ENCODE assay signal across 8 mouse cellular contexts in the genomic region with DNA sequence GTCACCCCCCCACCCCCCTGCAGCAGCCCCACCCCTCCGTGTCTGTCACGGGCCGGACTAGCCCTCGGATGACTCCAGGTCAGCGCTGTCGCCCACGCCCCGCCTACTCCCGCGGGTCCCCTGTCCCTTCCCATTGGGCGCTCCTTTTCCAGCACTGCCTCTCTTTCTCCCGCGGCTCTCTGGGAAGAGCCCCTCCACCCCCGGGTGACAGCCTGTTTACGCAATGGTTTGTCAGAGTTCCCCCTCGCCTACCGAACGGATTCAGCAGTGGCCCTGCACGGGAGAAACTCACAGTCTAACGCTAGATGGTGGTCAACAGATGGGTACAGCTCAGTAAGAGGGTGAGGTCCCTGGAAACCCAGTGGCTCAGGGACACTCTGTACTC. TPM values are rescaled to one million over a fixed set of nuclear protein-coding genes. Genes with fewer than 3 reads are reported as not detected.
DNase-seq lines count a peak whose midpoint lies in the region; ATAC-seq and TF ChIP-seq lines count a peak whose summit lies in the region.

No protein-coding gene starts in this region.

- peak overlapping the region; percentile 67 to 71 for H3K4me3 ChIP-seq in liver, embryonic 14.5 days (ENCODE audit: insufficient read depth in 1 of 2, low read depth in 2 of 2, low read length in 2 of 2)

- under 1% methylated on average over 20 of the region's 20 CpGs for WGBS in liver, embryonic 14.5 days (ENCODE audit: insufficient replicate concordance)

- peak overlapping the region; percentile 80 for H3K4me2 ChIP-seq in liver, embryonic 14.5 days (ENCODE audit: low read depth)

- ATAC-seq in granulocyte monocyte progenitor cell, adult 5-6 weeks (replicated peaks; ENCODE audit: poor library complexity, severe bottlenecking) = peak; percentile 89
- peak; percentile 84 for ATAC-seq in liver, embryonic 14.5 days (ENCODE audit: insufficient read depth)

- no peaks in the 10 kb centered on the region for H3K36me3 ChIP-seq in liver, embryonic 14.5 days (replicated peaks; ENCODE audit: control insufficient read depth, insufficient read depth, low read depth)

- H3K4me1 ChIP-seq in liver, embryonic 14.5 days (replicated peaks; ENCODE audit: control insufficient read depth in 2 of 2, insufficient read depth in 2 of 2, low read length in 1 of 2) = peaks cover 8 to 15% of the 10 kb centered on the region in 2 experiments

- no peak for TF ChIP-seq EP300 in liver, embryonic 14.5 days (IDR thresholded peaks at IDR 0.05; ENCODE audit: low read depth)

- H3K9ac ChIP-seq in liver, embryonic 14.5 days (replicated peaks) = peak overlapping the region; percentile 84

- H3K27me3 ChIP-seq in liver, embryonic 14.5 days (ENCODE audit: control insufficient read depth, insufficient read depth, low read length) = no peaks in the 10 kb centered on the region

- TF ChIP-seq CTCF in liver, embryonic 14.5 days (IDR thresholded peaks at IDR 0.05; ENCODE audit: low read depth) = peak; percentile 52

- no peaks in the 10 kb centered on the region for H3K9me3 ChIP-seq in liver, embryonic 14.5 days (ENCODE audit: control insufficient read depth, low read length)

- DNase-seq in 416B (ENCODE audit: low read depth) (peak; percentile 95), adipocyte (ENCODE audit: low spot score) (peak; percentile 84)
- DNase-seq in embryo, embryonic 10 days (ENCODE audit: low spot score) = peak; percentile 89
- DNase-seq in kidney, adult 11 months = peak; percentile 70
- DNase-seq in liver, embryonic 14.5 days (ENCODE audit: low read depth in 3 of 3, low spot score in 3 of 3) = peak; percentile 58 to 73 (median 60)
- peak; percentile 80 for DNase-seq in neural tube, embryonic 10.5 days (ENCODE audit: extremely low spot score, low spot score)
- DNase-seq in testis, postnatal 10 days (ENCODE audit: low spot score) = peak; percentile 78

- H3K27ac ChIP-seq in liver, embryonic 14.5 days = peak overlapping the region; percentile 42

RNA-seq across cellular contexts. Expression of gene Pkmyt1, which starts 0.6 kb away (rescaled TPM):
- 63.7 and 86.7 TPM in 2 replicates for total RNA-seq in granulocyte monocyte progenitor cell, adult 5-6 weeks (2014; fragmentation: Nextera tagmentation)
- 22.0 and 24.3 TPM in 2 replicates for total RNA-seq in granulocyte monocyte progenitor cell, adult 5-6 weeks (2017)
- polyA plus RNA-seq in liver, embryonic 14.5 days (2012; rRNA removed) = 29.6 and 35.0 TPM in 2 replicates
- polyA plus RNA-seq in liver, embryonic 14.5 days (2014; fragmentation: Nextera tagmentation; extraction: Ambion mirVana) = 21.2 and 24.5 TPM in 2 replicates

RNA-seq across cellular contexts. Expression of gene 1520401A03Rik, which starts 4.2 kb away (rescaled TPM):
- total RNA-seq in granulocyte monocyte progenitor cell, adult 5-6 weeks (2014; fragmentation: Nextera tagmentation) = not detected in 2 replicates
- total RNA-seq in granulocyte monocyte progenitor cell, adult 5-6 weeks (2017) = not detected in 2 replicates
- polyA plus RNA-seq in liver, embryonic 14.5 days (2012; rRNA removed) = 0.04 and 0.09 TPM in 2 replicates
- polyA plus RNA-seq in liver, embryonic 14.5 days (2014; fragmentation: Nextera tagmentation; extraction: Ambion mirVana) = not detected in 2 replicates

RNA-seq across cellular contexts. Expression of gene Paqr4, which starts 13.9 kb away (rescaled TPM):
- 0.69 and 2.4 TPM in 2 replicates for total RNA-seq in granulocyte monocyte progenitor cell, adult 5-6 weeks (2014; fragmentation: Nextera tagmentation)
- 2.2 and 2.5 TPM in 2 replicates for total RNA-seq in granulocyte monocyte progenitor cell, adult 5-6 weeks (2017)
- 3.6 and 5.7 TPM in 2 replicates for polyA plus RNA-seq in liver, embryonic 14.5 days (2012; rRNA removed)
- polyA plus RNA-seq in liver, embryonic 14.5 days (2014; fragmentation: Nextera tagmentation; extraction: Ambion mirVana) = 6.4 and 7.2 TPM in 2 replicates

RNA-seq across cellular contexts. Expression of gene Kremen2, which starts 18.9 kb away (rescaled TPM):
- total RNA-seq in granulocyte monocyte progenitor cell, adult 5-6 weeks (2014; fragmentation: Nextera tagmentation) = not detected in 2 replicates
- total RNA-seq in granulocyte monocyte progenitor cell, adult 5-6 weeks (2017) = not detected in 2 replicates
- 0.02 and 0.03 TPM in 2 replicates for polyA plus RNA-seq in liver, embryonic 14.5 days (2012; rRNA removed)
- not detected in 2 replicates for polyA plus RNA-seq in liver, embryonic 14.5 days (2014; fragmentation: Nextera tagmentation; extraction: Ambion mirVana)

RNA-seq across cellular contexts. Expression of gene Cldn9, which starts 42.9 kb away (rescaled TPM):
- not detected in 2 replicates for total RNA-seq in granulocyte monocyte progenitor cell, adult 5-6 weeks (2014; fragmentation: Nextera tagmentation)
- not detected in 2 replicates for total RNA-seq in granulocyte monocyte progenitor cell, adult 5-6 weeks (2017)
- polyA plus RNA-seq in liver, embryonic 14.5 days (2012; rRNA removed) = 0.04 TPM in 2 replicates
- polyA plus RNA-seq in liver, embryonic 14.5 days (2014; fragmentation: Nextera tagmentation; extraction: Ambion mirVana) = 0.21 TPM in 1 of 2 replicates, not detected in the other

Comparison
In these comparisons a context has a peak if more than half of its experiments do, and no peak if none do; other contexts are left out.
1. Peak in every context shown above with its lines: DNase-seq, ATAC-seq, H3K4me3 ChIP-seq and H3K27ac ChIP-seq.